Mouse (Mus musculus) hindbrain, postnatal 0 days (tissue): Measurements from ENCODE around the gene Fbxo40. TPM values are rescaled to one million over a fixed set of nuclear protein-coding genes. Genes with fewer than 3 reads are reported as not detected.
A peak's percentile ranks its signal among the peaks of the same experiment; 100 is the strongest.

Experiments used
- ATAC-seq: fragments of 200-750 bp; cut with Nextera tagmentation; 2 replicates; pipeline ENCODE4 v1.8.0; 2017; ENCODE audit warnings: mild to moderate bottlenecking, moderate TSS enrichment, moderate library complexity
- DNase-seq: peaks from one replicate; pipeline ENCODE4 v3.0.0-alpha.2; 2015; ENCODE audit warnings: low spot score
- H3K27ac ChIP-seq: fragments of 300-500 bp; sonication (generic); 2 replicates; pipeline ENCODE4 v1.5.1; 2014; ENCODE audit warnings: mild to moderate bottlenecking
- H3K27me3 ChIP-seq: fragments of 300-500 bp; sonication (generic); 2 replicates; pipeline ENCODE4 v1.6.1; 2014; ENCODE audit warnings: low read length, mixed read lengths; ENCODE audit not compliant: insufficient read depth
- H3K36me3 ChIP-seq: fragments of 300-500 bp; sonication (generic); 2 replicates; pipeline ENCODE4 v1.6.1; 2014; ENCODE audit warnings: low read length, mixed read lengths; ENCODE audit not compliant: insufficient read depth
- H3K4me1 ChIP-seq: fragments of 300-500 bp; sonication (generic); 2 replicates; pipeline ENCODE4 v1.6.1; 2014; ENCODE audit warnings: antibody characterized with exemption, low read length, mixed read lengths; ENCODE audit not compliant: insufficient read depth
- H3K4me2 ChIP-seq: fragments of 300-500 bp; sonication (generic); 2 replicates; pipeline ENCODE4 v1.6.1; 2014; ENCODE audit warnings: low read depth, mild to moderate bottlenecking, low read length, moderate library complexity, mixed read lengths
- H3K4me3 ChIP-seq: fragments of 300-500 bp; sonication (generic); 2 replicates; pipeline ENCODE4 v1.5.1; 2014; ENCODE audit warnings: low read length
- H3K9ac ChIP-seq: fragments of 300-500 bp; sonication (generic); replicated peaks from 2 replicates; pipeline ENCODE4 v1.6.1; 2014; ENCODE audit warnings: mild to moderate bottlenecking, low read length, moderate library complexity, mixed read lengths
- H3K9me3 ChIP-seq: fragments of 300-500 bp; sonication (generic); 2 replicates; pipeline ENCODE4 v1.6.1; 2016; ENCODE audit warnings: low read length, mixed read lengths
- CTCF ChIP-seq: IDR thresholded peaks from 2 replicates; pipeline ENCODE4 v1.5.1; 2016; ENCODE audit warnings: antibody characterized with exemption, control low read depth, low read depth
- WGBS: fragments of 180-500 bp; shearing (Covaris S2); extraction: QIAGEN DNeasy Blood & Tissue Kit; methylation state at CpG from one replicate; pipeline ENCODE4 v1.1.7; 2014; 5-methylcytosine and 5-hydroxymethylcytosine counted together
- polyA plus RNA-seq: library from polyadenylated mRNA; unstranded; fragments of >200 nt; fragmentation: Nextera tagmentation; extraction: Ambion mirVana; gene quantifications from 2 replicates; pipeline ENCODE4 v1.2.1, GENCODE M21; 2015
- total RNA-seq: library from RNA; depleted of rRNA; stranded (reverse); fragments of >200 nt; gene quantifications from 2 replicates; pipeline ENCODE4 v1.2.3, GENCODE M21; 2014

Fbxo40 gene
- total and polyA plus RNA-seq, 2 experiments from 2014 or later, result 0.05 to 0.30 TPM

DNA sequence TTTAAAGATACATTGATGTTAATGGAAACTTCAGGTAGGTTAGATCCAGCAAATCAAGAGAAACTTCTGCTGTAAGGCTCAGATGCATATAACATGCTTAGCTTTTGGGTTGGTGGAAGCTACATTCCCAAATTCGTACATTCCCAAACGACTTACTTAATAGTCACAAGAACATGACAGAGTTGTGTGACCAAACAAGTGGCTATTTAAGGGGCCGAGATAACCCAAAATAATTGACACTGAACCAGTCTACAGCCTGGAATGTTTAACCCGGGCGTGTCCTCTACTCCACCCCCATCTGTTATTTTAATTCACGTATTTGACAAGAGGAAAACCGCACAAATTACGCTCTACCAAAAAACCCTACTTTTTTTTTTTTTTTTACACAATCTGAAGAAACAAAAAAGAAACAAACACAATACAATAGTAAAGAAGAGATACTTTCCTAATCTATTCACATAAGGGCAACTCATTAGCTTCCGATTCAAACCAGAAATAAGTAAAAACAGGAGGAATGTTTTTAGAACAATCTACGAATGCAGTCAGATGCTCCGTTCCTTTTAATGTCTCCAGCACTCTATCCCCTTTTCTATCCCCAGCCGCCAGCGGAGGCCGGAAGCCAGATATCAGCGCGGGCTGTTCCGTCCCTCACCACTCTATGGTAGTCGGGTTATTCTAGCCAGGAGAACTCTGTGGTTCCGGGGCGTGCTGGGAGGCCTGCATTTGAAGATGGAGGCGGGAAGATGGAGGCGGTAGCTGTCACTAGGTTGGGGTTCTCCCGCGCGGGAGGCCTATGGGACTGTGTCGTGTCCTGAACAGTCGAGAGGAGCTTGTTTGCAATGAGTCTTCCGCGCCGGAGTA is 21.0 kb upstream of the Fbxo40 start, which contains the start of gene Polq:
Gene Polq (plus strand): TSS at position 726 of the 861 bp plus-strand sequence.
- WGBS, result 5% methylated on average over 30 of the region's 30 CpGs
- no peaks in the 10 kb centered on the region for H3K4me1 ChIP-seq
- H3K27ac ChIP-seq, result no peak within 1 kb of the TSS
- H3K4me3 ChIP-seq, result peak within 1 kb of the TSS; percentile 80
- peak; percentile 98 for ATAC-seq
- H3K27me3 ChIP-seq, result no peaks in the 10 kb centered on the region
- H3K4me2 ChIP-seq, result peak within 1 kb of the TSS; percentile 88
- no peaks in the 10 kb centered on the region for H3K36me3 ChIP-seq
- DNase-seq, result peak; percentile 97
- no peak for TF ChIP-seq CTCF
- H3K9me3 ChIP-seq, result no peaks in the 10 kb centered on the region
- peak within 1 kb of the TSS; percentile 59 for H3K9ac ChIP-seq

DNA sequence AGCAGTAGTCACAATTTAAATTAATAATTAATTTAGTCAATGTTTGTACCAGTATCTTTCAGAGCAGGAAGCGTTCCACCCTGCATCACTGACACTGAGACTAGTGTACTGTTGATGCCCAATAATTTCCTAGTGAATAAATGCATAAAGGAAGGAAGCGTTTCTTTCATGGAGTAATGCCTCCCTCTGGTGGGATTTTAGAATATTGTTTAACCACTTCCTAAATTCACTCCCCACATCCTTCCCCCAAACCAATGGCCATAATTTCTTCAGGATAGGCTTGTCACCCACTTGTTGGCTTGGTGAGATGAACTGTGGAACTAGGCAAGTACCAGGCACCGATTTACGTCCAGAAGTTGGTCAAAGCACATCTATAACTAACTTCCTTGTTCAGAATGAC is 20.1 kb upstream of the Fbxo40 start:
- Histone ChIP-seq H3K27me3 (no peaks in the 10 kb centered on the region), H3K9me3 (no peaks in the 10 kb centered on the region), H3K9ac (no peak overlapping the region), H3K4me1 (no peaks in the 10 kb centered on the region), H3K4me3 (no peak overlapping the region), H3K27ac (no peak overlapping the region), H3K4me2 (no peak overlapping the region), H3K36me3 (no peaks in the 10 kb centered on the region)
- WGBS, result 55% methylated on average over 4 of the region's 4 CpGs
- ATAC-seq (peak; percentile 63), DNase-seq (peak; percentile 82)
- TF ChIP-seq CTCF, result peak; percentile 74

DNA sequence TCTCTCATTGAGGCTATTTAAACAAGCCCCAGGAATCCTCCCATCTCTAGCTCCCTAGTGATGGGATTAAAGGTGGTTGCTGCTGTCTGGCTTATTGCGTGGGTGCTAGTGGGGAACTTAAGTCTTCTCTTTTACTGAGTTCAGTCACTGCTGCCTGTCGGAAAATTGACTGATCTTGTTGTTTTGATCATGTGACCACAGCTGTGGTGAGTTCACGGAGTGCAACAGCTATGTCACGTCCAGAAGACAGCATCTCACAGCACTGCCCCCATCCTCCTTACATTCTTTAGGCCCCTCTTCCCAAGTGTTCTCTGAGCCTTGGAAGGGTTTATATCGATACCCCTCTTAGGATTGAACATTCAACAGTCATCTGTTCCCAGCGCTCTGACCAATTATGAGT is 19.0 kb upstream of the Fbxo40 start:
- WGBS, result 72% methylated on average over 6 of the region's 6 CpGs
- ATAC-seq, result no peak

DNA sequence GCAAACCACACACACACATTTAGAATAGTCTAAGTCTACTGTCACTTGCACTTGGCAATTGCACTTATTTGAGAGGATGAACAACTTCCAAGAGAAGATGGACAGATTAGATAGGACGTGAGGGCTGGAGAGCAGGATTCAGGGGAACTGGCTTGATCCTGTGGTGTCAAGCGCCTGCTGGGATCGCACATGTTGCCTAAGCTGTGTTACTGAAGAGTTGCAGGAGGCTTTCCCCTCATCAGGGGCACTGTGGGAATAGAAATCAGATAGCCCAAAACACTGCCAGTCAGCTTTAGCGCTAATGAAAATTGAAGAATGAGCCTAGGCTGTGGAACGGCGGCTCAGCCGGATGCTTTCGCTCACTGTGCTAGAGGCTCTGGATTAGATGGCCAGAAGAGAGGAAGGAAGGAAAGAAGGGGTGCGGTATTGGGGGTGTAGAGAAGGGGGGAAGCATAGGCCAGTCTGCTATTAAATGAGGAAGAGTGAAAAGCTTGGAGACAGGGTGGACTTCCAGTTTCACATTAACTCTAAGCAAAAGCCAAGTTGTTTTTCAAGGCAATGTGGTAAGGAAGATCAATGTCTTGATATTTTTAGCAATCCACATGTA is 9.2 kb upstream of the Fbxo40 start:
- no peak for DNase-seq
- no peak for ATAC-seq

More for the DNA sequence above, 19.0 kb upstream of the Fbxo40 start:
- H3K27ac ChIP-seq, result no peak overlapping the region
- no peak overlapping the region for H3K9ac ChIP-seq
- DNase-seq, result no peak
- H3K36me3 ChIP-seq, result no peaks in the 10 kb centered on the region
- no peak for TF ChIP-seq CTCF
- H3K27me3 ChIP-seq, result no peaks in the 10 kb centered on the region
- no peaks in the 10 kb centered on the region for H3K9me3 ChIP-seq
- H3K4me2 ChIP-seq, result no peak overlapping the region
- no peak overlapping the region for H3K4me3 ChIP-seq
- H3K4me1 ChIP-seq, result no peaks in the 10 kb centered on the region

DNA sequence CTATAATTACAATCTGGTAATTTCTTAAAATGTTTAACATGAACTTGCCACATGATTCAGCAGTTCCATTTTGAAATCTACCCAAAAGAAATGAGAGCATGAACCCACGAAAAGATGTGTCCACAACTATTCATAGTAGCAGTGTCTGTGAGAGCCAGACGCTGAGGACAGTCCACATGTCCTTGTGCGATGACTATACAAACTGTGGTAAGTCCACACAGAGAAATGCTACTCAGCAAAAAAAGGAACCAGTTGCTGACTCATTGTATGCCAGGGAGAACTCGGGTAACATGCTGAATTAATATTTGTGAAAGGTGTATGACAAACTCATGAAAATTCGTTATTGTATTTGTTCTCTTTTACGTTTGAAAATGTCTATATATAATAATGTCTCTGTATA is 7.4 kb upstream of the Fbxo40 start:
- DNase-seq, result no peak

More for the DNA sequence above, 9.2 kb upstream of the Fbxo40 start:
- H3K9ac ChIP-seq, result no peak overlapping the region
- no peak overlapping the region for H3K4me2 ChIP-seq
- no peaks in the 10 kb centered on the region for H3K9me3 ChIP-seq
- H3K4me1 ChIP-seq, result no peaks in the 10 kb centered on the region
- H3K27ac ChIP-seq, result no peak overlapping the region
- H3K27me3 ChIP-seq, result no peaks in the 10 kb centered on the region
- H3K4me3 ChIP-seq, result no peak overlapping the region
- H3K36me3 ChIP-seq, result no peaks in the 10 kb centered on the region
- 71% methylated on average over 9 of the region's 9 CpGs for whole genome bisulfite sequencing
- TF ChIP-seq CTCF, result no peak

DNA sequence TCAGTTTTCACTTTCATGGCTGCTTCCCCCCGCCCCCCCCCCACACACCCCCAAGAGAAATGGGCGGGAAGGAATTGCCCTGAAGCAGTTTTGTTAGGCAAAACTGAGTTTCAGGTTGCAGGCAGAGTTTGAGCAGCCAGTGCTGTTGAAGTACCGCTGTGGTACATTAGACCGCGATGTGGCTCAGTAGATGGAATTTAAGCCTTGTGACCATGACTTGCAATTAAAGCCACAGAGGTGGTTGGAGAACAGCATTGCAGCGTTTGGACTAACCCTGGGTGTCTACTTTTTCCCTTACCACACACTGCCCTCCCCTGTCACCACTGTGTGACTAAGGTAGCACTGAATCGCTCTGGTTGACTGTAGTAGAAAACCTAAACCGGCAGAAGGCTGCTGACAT is 774 bp downstream of the Fbxo40 start:
- no peak for TF ChIP-seq CTCF
- no peaks in the 10 kb centered on the region for H3K9me3 ChIP-seq
- no peak overlapping the region for H3K9ac ChIP-seq
- H3K4me2 ChIP-seq, result no peak overlapping the region
- H3K4me1 ChIP-seq, result no peaks in the 10 kb centered on the region
- H3K27ac ChIP-seq, result no peak overlapping the region
- no peaks in the 10 kb centered on the region for H3K36me3 ChIP-seq
- H3K27me3 ChIP-seq, result no peaks in the 10 kb centered on the region
- 76% methylated on average over 8 of the region's 8 CpGs for WGBS
- ATAC-seq (no peak), DNase-seq (no peak)
- H3K4me3 ChIP-seq, result no peak overlapping the region

More for the DNA sequence above, 7.4 kb upstream of the Fbxo40 start:
- Histone ChIP-seq H3K4me1 (no peaks in the 10 kb centered on the region), H3K27me3 (no peaks in the 10 kb centered on the region), H3K27ac (no peak overlapping the region), H3K4me3 (no peak overlapping the region), H3K4me2 (no peak overlapping the region), H3K9me3 (no peaks in the 10 kb centered on the region), H3K9ac (no peak overlapping the region), H3K36me3 (no peaks in the 10 kb centered on the region)
- WGBS, result 82% methylated on average over 6 of the region's 6 CpGs
- ATAC-seq, result no peak
- no peak for TF ChIP-seq CTCF

DNA sequence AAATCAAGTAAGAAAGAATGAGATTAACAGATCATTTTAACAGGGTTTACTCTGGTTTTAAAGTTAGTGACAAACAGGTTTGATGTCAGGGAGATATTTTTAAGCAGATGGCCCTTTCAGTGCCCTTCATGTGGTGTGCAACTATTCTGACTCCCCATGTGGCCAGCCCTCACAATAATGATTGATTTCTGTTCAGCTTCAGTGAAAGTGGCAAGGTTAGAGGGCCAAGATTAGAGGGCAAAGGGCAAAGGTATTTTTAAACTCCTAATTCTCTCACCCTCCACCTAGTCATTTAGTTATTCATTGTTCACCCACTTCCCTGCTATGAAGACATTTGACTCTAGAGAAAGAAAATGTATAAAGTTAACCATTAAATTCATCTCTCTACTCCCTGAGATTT is 2.2 kb downstream of the Fbxo40 start:
- no peaks in the 10 kb centered on the region for H3K9me3 ChIP-seq
- TF ChIP-seq CTCF, result no peak
- no peak for DNase-seq
- no peaks in the 10 kb centered on the region for H3K4me1 ChIP-seq
- H3K4me3 ChIP-seq, result no peak overlapping the region
- no peak for ATAC-seq
- H3K4me2 ChIP-seq, result no peak overlapping the region
- H3K9ac ChIP-seq, result no peak overlapping the region
- H3K27ac ChIP-seq, result no peak overlapping the region
- no peaks in the 10 kb centered on the region for H3K36me3 ChIP-seq
- no peaks in the 10 kb centered on the region for H3K27me3 ChIP-seq
